31 mouse cellular contexts compared by ENCODE assay signal in the genomic region with DNA sequence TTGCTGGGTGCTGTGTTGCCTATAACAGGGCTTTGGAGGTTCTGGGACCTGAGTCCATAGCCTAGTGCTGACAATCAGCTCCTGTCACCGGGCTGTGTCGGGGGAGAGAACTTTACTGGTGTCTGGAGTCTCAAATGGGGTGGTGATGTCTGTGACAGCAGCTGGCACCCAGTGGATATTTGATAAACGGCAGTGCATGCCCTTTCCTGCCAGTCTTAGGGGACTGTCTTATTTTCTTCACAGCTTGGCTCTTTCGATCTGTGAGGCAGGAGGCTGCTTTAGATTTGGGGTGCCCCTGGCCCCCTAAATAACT. TPM values are rescaled to one million over a fixed set of nuclear protein-coding genes. Genes with fewer than 3 reads are reported as not detected.
DNase-seq lines count a peak whose midpoint lies in the region; ATAC-seq lines count a peak whose summit lies in the region.
"Had no signal": no experiment of that assay in that cellular context is flagged by ENCODE, and none has a peak within 500 bp of the region (broad histone marks: within the 10 kb centered on the region; RNA-seq: fewer than 3 reads in every experiment).

No protein-coding gene starts in this region.

- H3K9me3 ChIP-seq in limb, embryonic 13.5 days, result peaks cover 4% of the 10 kb centered on the region; the same call in 1 of the 2 replicates
- no peaks in the 10 kb centered on the region for H3K9me3 ChIP-seq in limb, embryonic 10.5 days (replicated peaks)
- H3K9me3 ChIP-seq in heart, embryonic 15.5 days (replicated peaks), result no peaks in the 10 kb centered on the region
- no peaks in the 10 kb centered on the region for H3K9me3 ChIP-seq in hindbrain, embryonic 16.5 days (ENCODE audit: control insufficient read depth, low read length)
- H3K9me3 ChIP-seq: embryonic facial prominence, embryonic 10.5 days; forebrain, embryonic 13.5 days; kidney, embryonic 15.5 days; liver, embryonic 13.5 days; neural tube, embryonic 15.5 days had no signal

- 51% methylated on average over 4 of the region's 4 CpGs for WGBS in limb, embryonic 13.5 days
- 73% methylated on average over 4 of the region's 4 CpGs for WGBS in limb, embryonic 10.5 days
- WGBS in heart, embryonic 15.5 days, result 19% methylated on average over 4 of the region's 4 CpGs
- 64% methylated on average over 4 of the region's 4 CpGs for WGBS in hindbrain, embryonic 16.5 days

- H3K4me2 ChIP-seq in limb, embryonic 13.5 days (replicated peaks), result no peak overlapping the region
- H3K4me2 ChIP-seq in heart, embryonic 15.5 days, result peak overlapping the region; percentile 42
- no peak overlapping the region for H3K4me2 ChIP-seq in hindbrain, embryonic 16.5 days (ENCODE audit: low read length)
- H3K4me2 ChIP-seq: forebrain, embryonic 13.5 days; kidney, embryonic 15.5 days; limb, embryonic 12.5 days; liver, embryonic 13.5 days; lung, embryonic 14.5 days; midbrain, embryonic 15.5 days; neural tube, embryonic 15.5 days had no signal

- no peak overlapping the region for H3K4me3 ChIP-seq in limb, embryonic 13.5 days
- no peak overlapping the region for H3K4me3 ChIP-seq in limb, embryonic 10.5 days
- H3K4me3 ChIP-seq in heart, embryonic 15.5 days, result no peak overlapping the region; the same call in 1 of the 2 replicates
- no peak overlapping the region for H3K4me3 ChIP-seq in hindbrain, embryonic 16.5 days (ENCODE audit: low read length)
- H3K4me3 ChIP-seq: embryonic facial prominence, embryonic 10.5 days; forebrain, embryonic 13.5 days; kidney, embryonic 15.5 days; limb, embryonic 12.5 days; liver, embryonic 13.5 days; midbrain, embryonic 15.5 days; neural tube, embryonic 15.5 days had no signal

- no peak for ATAC-seq in limb, embryonic 13.5 days (ENCODE audit: low FRiP score, low read depth)
- peak; percentile 71 for ATAC-seq in heart, embryonic 15.5 days (replicated peaks; ENCODE audit: insufficient number of reproducible peaks, insufficient read depth, low FRiP score, low read depth)
- ATAC-seq in megakaryocyte-erythroid progenitor cell, adult 5-6 weeks (replicated peaks; ENCODE audit: low FRiP score, low TSS enrichment, poor library complexity, severe bottlenecking), result peak; percentile 48
- no peak for ATAC-seq in hindbrain, embryonic 16.5 days
- ATAC-seq: CD4-positive, CD25-positive, alpha-beta regulatory T cell, adult 4 months; forebrain, embryonic 13.5 days; hindbrain, postnatal 0 days; intestine, postnatal 0 days; midbrain, embryonic 15.5 days; Patski had no signal

- 0 out of 2 replicates have a peak overlapping the region, but pooled peaks have one; percentile 35 for H3K9ac ChIP-seq in limb, embryonic 13.5 days
- H3K9ac ChIP-seq in heart, embryonic 15.5 days, result no peak overlapping the region
- H3K9ac ChIP-seq in hindbrain, embryonic 16.5 days (ENCODE audit: low read depth, low read length), result no peak overlapping the region
- H3K9ac ChIP-seq: forebrain, embryonic 13.5 days; kidney, embryonic 15.5 days; limb, embryonic 12.5 days; liver, embryonic 13.5 days; lung, embryonic 14.5 days; midbrain, embryonic 15.5 days; neural tube, embryonic 15.5 days had no signal

- H3K36me3 ChIP-seq in limb, embryonic 13.5 days, result no peaks in the 10 kb centered on the region
- H3K36me3 ChIP-seq in limb, embryonic 10.5 days, result no peaks in the 10 kb centered on the region
- no peaks in the 10 kb centered on the region for H3K36me3 ChIP-seq in heart, embryonic 15.5 days
- no peaks in the 10 kb centered on the region for H3K36me3 ChIP-seq in hindbrain, embryonic 16.5 days (ENCODE audit: control insufficient read depth, insufficient read depth, low read length)
- H3K36me3 ChIP-seq: embryonic facial prominence, embryonic 10.5 days; kidney, embryonic 15.5 days; limb, embryonic 12.5 days; liver, embryonic 13.5 days; midbrain, embryonic 15.5 days; neural tube, embryonic 15.5 days had no signal

- no peaks in the 10 kb centered on the region for H3K4me1 ChIP-seq in limb, embryonic 13.5 days
- 0 out of 2 replicates have a peak, but pooled peaks cover 3% of the 10 kb centered on the region for H3K4me1 ChIP-seq in limb, embryonic 10.5 days
- peaks cover 41% of the 10 kb centered on the region for H3K4me1 ChIP-seq in heart, embryonic 15.5 days (replicated peaks)
- no peaks in the 10 kb centered on the region for H3K4me1 ChIP-seq in hindbrain, embryonic 16.5 days (ENCODE audit: control insufficient read depth, insufficient read depth, low read depth, low read length)
- H3K4me1 ChIP-seq: forebrain, embryonic 13.5 days; kidney, embryonic 15.5 days; limb, embryonic 12.5 days; liver, embryonic 13.5 days; midbrain, embryonic 15.5 days; neural tube, embryonic 15.5 days had no signal

- DNase-seq in gastrocnemius, adult 18-20 months (ENCODE audit: low spot score), result peak; percentile 60
- DNase-seq in gastrocnemius, postnatal 10 days, result no peak
- no peak for DNase-seq in limb, embryonic 10.5 days (ENCODE audit: low spot score)
- DNase-seq in adrenal gland, postnatal 4 days (ENCODE audit: low spot score in 2 of 2), result no peak
- DNase-seq: adrenal gland, postnatal 25 days; cerebellum, adult 8-10 months; kidney, postnatal 4 days; layer of hippocampus, adult 9-11 months; liver, embryonic 13.5 days; lung, embryonic 14.5 days; right cerebral cortex, postnatal 25 days had no signal

- H3K27ac ChIP-seq in limb, embryonic 13.5 days, result no peak overlapping the region
- H3K27ac ChIP-seq in limb, embryonic 10.5 days, result no peak overlapping the region
- peak overlapping the region; percentile 92 for H3K27ac ChIP-seq in heart, embryonic 15.5 days
- H3K27ac ChIP-seq in hindbrain, embryonic 16.5 days (ENCODE audit: low read depth, low read length), result no peak overlapping the region
- H3K27ac ChIP-seq: embryonic facial prominence, embryonic 10.5 days; forebrain, embryonic 13.5 days; hindbrain, postnatal 0 days; kidney, embryonic 15.5 days; limb, embryonic 12.5 days; liver, embryonic 13.5 days; midbrain, embryonic 15.5 days; neural tube, embryonic 15.5 days had no signal

- no peaks in the 10 kb centered on the region for H3K27me3 ChIP-seq in limb, embryonic 13.5 days
- no peaks in the 10 kb centered on the region for H3K27me3 ChIP-seq in limb, embryonic 10.5 days (ENCODE audit: low read depth, poor library complexity, severe bottlenecking)
- no peaks in the 10 kb centered on the region for H3K27me3 ChIP-seq in heart, embryonic 15.5 days
- no peaks in the 10 kb centered on the region for H3K27me3 ChIP-seq in hindbrain, embryonic 16.5 days (replicated peaks; ENCODE audit: control insufficient read depth, insufficient read depth, low read length)
- H3K27me3 ChIP-seq: forebrain, embryonic 13.5 days; liver, embryonic 13.5 days; midbrain, embryonic 15.5 days; neural tube, embryonic 15.5 days; Patski had no signal

RNA-seq across cellular contexts. Expression of gene Pdik1l, which starts 11.8 kb away (rescaled TPM):
- total RNA-seq in gastrocnemius, adult 18-20 months (2021), result 1 to 10 TPM; 3.9 to 5.7 TPM
- total RNA-seq in gastrocnemius, postnatal 10 days (2021), result 1 to 10 TPM; 5.8 to 8.4 TPM
- 21.7 and 22.6 TPM in 2 replicates for polyA plus RNA-seq in limb, embryonic 13.5 days (2015; fragmentation: Nextera tagmentation; extraction: Ambion mirVana)
- 13.9 and 19.6 TPM in 2 replicates for polyA plus RNA-seq in limb, embryonic 10.5 days (2016; fragmentation: Nextera tagmentation; extraction: Ambion mirVana)
- 11.3 and 14.3 TPM in 2 replicates for polyA plus RNA-seq in heart, embryonic 15.5 days (2015; fragmentation: Nextera tagmentation; extraction: Ambion mirVana)
- 12.1 and 25.9 TPM in 2 replicates for total RNA-seq in megakaryocyte-erythroid progenitor cell, adult 5-6 weeks (2014; fragmentation: Nextera tagmentation)
- total RNA-seq in megakaryocyte-erythroid progenitor cell, adult 5-6 weeks (2017), result 26.8 and 33.9 TPM in 2 replicates
- total RNA-seq in adrenal gland, postnatal 4 days (2021), result 10 to 100 TPM; 23.2 to 24.5 TPM
- polyA plus RNA-seq in hindbrain, embryonic 16.5 days (2015; fragmentation: Nextera tagmentation; extraction: Ambion mirVana), result 32.5 and 36.1 TPM in 2 replicates

RNA-seq across cellular contexts. Expression of gene Trim63, which starts 15.5 kb away (rescaled TPM):
- total RNA-seq in gastrocnemius, adult 18-20 months (2021), result 100 to 1,000 TPM; 322 to 461 TPM
- 100 to 1,000 TPM in 1 of 2 experiments, 10 to 100 TPM in 1; 78.5 to 107 TPM for total RNA-seq in gastrocnemius, postnatal 10 days (2021)
- polyA plus RNA-seq in limb, embryonic 13.5 days (2015; fragmentation: Nextera tagmentation; extraction: Ambion mirVana), result 5.3 and 6.2 TPM in 2 replicates
- polyA plus RNA-seq in limb, embryonic 10.5 days (2016; fragmentation: Nextera tagmentation; extraction: Ambion mirVana), result 0.30 and 0.95 TPM in 2 replicates
- polyA plus RNA-seq in heart, embryonic 15.5 days (2015; fragmentation: Nextera tagmentation; extraction: Ambion mirVana), result 137 and 156 TPM in 2 replicates
- not detected in 2 replicates for total RNA-seq in megakaryocyte-erythroid progenitor cell, adult 5-6 weeks (2014; fragmentation: Nextera tagmentation)
- not detected in 2 replicates for total RNA-seq in megakaryocyte-erythroid progenitor cell, adult 5-6 weeks (2017)
- total RNA-seq in adrenal gland, postnatal 4 days (2021), result 1 to 10 TPM in 1 of 2 experiments, under 1 TPM in 1; 0.56 to 2.1 TPM
- 0.76 and 1.2 TPM in 2 replicates for polyA plus RNA-seq in hindbrain, embryonic 16.5 days (2015; fragmentation: Nextera tagmentation; extraction: Ambion mirVana)
- total RNA-seq: adrenal gland, postnatal 25 days; common myeloid progenitor, adult 5-6 weeks; hematopoietic stem cell, adult 5-6 weeks had no signal
- polyA plus RNA-seq: CD4-positive, CD25-positive, alpha-beta regulatory T cell, adult 4 months; forebrain, embryonic 13.5 days; lung, embryonic 14.5 days had no signal

RNA-seq across cellular contexts. Expression of gene Slc30a2, which starts 43.5 kb away (rescaled TPM):
- total RNA-seq in gastrocnemius, adult 18-20 months (2021), result 10 to 100 TPM in 1 of 2 experiments, 1 to 10 TPM in 1; 5.4 to 12.7 TPM
- total RNA-seq in gastrocnemius, postnatal 10 days (2021), result under 1 TPM; 0.29 to 0.66 TPM
- polyA plus RNA-seq in limb, embryonic 13.5 days (2015; fragmentation: Nextera tagmentation; extraction: Ambion mirVana), result 0.18 and 0.24 TPM in 2 replicates
- polyA plus RNA-seq in limb, embryonic 10.5 days (2016; fragmentation: Nextera tagmentation; extraction: Ambion mirVana), result not detected in 2 replicates
- 0.18 and 0.21 TPM in 2 replicates for polyA plus RNA-seq in heart, embryonic 15.5 days (2015; fragmentation: Nextera tagmentation; extraction: Ambion mirVana)
- total RNA-seq in megakaryocyte-erythroid progenitor cell, adult 5-6 weeks (2014; fragmentation: Nextera tagmentation), result not detected in 2 replicates
- not detected in 2 replicates for total RNA-seq in megakaryocyte-erythroid progenitor cell, adult 5-6 weeks (2017)
- 10 to 100 TPM; 33.4 to 35.2 TPM for total RNA-seq in adrenal gland, postnatal 4 days (2021)
- 0.17 and 0.25 TPM in 2 replicates for polyA plus RNA-seq in hindbrain, embryonic 16.5 days (2015; fragmentation: Nextera tagmentation; extraction: Ambion mirVana)
- total RNA-seq: common myeloid progenitor, adult 5-6 weeks; hematopoietic stem cell, adult 5-6 weeks; hindbrain, postnatal 0 days had no signal
- polyA plus RNA-seq: forebrain, embryonic 13.5 days; liver, embryonic 13.5 days; Patski had no signal

RNA-seq across cellular contexts. Expression of gene Grrp1, which starts 45.5 kb away (rescaled TPM):
- total RNA-seq in gastrocnemius, adult 18-20 months (2021), result 1 to 10 TPM; 2.9 to 3.1 TPM
- total RNA-seq in gastrocnemius, postnatal 10 days (2021), result 1 to 10 TPM; 5.1 to 6.0 TPM
- 4.7 and 5.3 TPM in 2 replicates for polyA plus RNA-seq in limb, embryonic 13.5 days (2015; fragmentation: Nextera tagmentation; extraction: Ambion mirVana)
- 9.2 and 10.9 TPM in 2 replicates for polyA plus RNA-seq in limb, embryonic 10.5 days (2016; fragmentation: Nextera tagmentation; extraction: Ambion mirVana)
- 5.0 and 5.1 TPM in 2 replicates for polyA plus RNA-seq in heart, embryonic 15.5 days (2015; fragmentation: Nextera tagmentation; extraction: Ambion mirVana)
- not detected in 2 replicates for total RNA-seq in megakaryocyte-erythroid progenitor cell, adult 5-6 weeks (2014; fragmentation: Nextera tagmentation)
- 0.52 TPM in 1 of 2 replicates, not detected in the other for total RNA-seq in megakaryocyte-erythroid progenitor cell, adult 5-6 weeks (2017)
- total RNA-seq in adrenal gland, postnatal 4 days (2021), result 10 to 100 TPM in 1 of 2 experiments, 1 to 10 TPM in 1; 9.4 to 10.8 TPM
- 15.7 and 16.9 TPM in 2 replicates for polyA plus RNA-seq in hindbrain, embryonic 16.5 days (2015; fragmentation: Nextera tagmentation; extraction: Ambion mirVana)
- total RNA-seq: common myeloid progenitor, adult 5-6 weeks had no signal
- polyA plus RNA-seq: CD4-positive, CD25-positive, alpha-beta regulatory T cell, adult 4 months; Patski had no signal

RNA-seq across cellular contexts. Expression of gene Gm30191, which starts 52.7 kb away (rescaled TPM):
- total RNA-seq in gastrocnemius, adult 18-20 months (2021), result not detected
- total RNA-seq in gastrocnemius, postnatal 10 days (2021), result not detected
- polyA plus RNA-seq in limb, embryonic 13.5 days (2015; fragmentation: Nextera tagmentation; extraction: Ambion mirVana), result not detected in 2 replicates
- not detected in 2 replicates for polyA plus RNA-seq in limb, embryonic 10.5 days (2016; fragmentation: Nextera tagmentation; extraction: Ambion mirVana)
- not detected in 2 replicates for polyA plus RNA-seq in heart, embryonic 15.5 days (2015; fragmentation: Nextera tagmentation; extraction: Ambion mirVana)
- not detected in 2 replicates for total RNA-seq in megakaryocyte-erythroid progenitor cell, adult 5-6 weeks (2014; fragmentation: Nextera tagmentation)
- total RNA-seq in megakaryocyte-erythroid progenitor cell, adult 5-6 weeks (2017), result not detected in 2 replicates
- total RNA-seq in adrenal gland, postnatal 4 days (2021), result not detected
- polyA plus RNA-seq in hindbrain, embryonic 16.5 days (2015; fragmentation: Nextera tagmentation; extraction: Ambion mirVana), result 0.94 and 1.1 TPM in 2 replicates
- total RNA-seq: adrenal gland, postnatal 25 days; common myeloid progenitor, adult 5-6 weeks; ES-E14; hematopoietic stem cell, adult 5-6 weeks; hindbrain, postnatal 0 days; left cerebral cortex, adult 8-10 months had no signal
- polyA plus RNA-seq: CD4-positive, CD25-positive, alpha-beta regulatory T cell, adult 4 months; embryonic facial prominence, embryonic 10.5 days; forebrain, embryonic 13.5 days; frontal cortex, adult 2 months; intestine, postnatal 0 days; kidney, embryonic 15.5 days; limb, embryonic 12.5 days; liver, embryonic 13.5 days; lung, embryonic 14.5 days; midbrain, embryonic 15.5 days; neural tube, embryonic 15.5 days; Patski; stomach, postnatal 0 days had no signal

Comparison
In these comparisons a context has a peak if more than half of its experiments do, and no peak if none do; other contexts are left out.
1. ATAC-seq: peak in heart, embryonic 15.5 days (single experiment) and megakaryocyte-erythroid progenitor cell, adult 5-6 weeks (single experiment); none in limb, embryonic 13.5 days (single experiment) and hindbrain, embryonic 16.5 days (single experiment).
2. RNA of gene Trim63, which starts 15.5 kb away (total RNA-seq): 322 to 461 TPM in gastrocnemius, adult 18-20 months and 78.5 to 107 TPM in gastrocnemius, postnatal 10 days; 0.56 to 2.1 TPM in adrenal gland, postnatal 4 days and not detected in megakaryocyte-erythroid progenitor cell, adult 5-6 weeks; every median in the first group is over 10 times any median in the second.